Mouse (Mus musculus): ENCODE measurements at regions not wholly inside any gene's neighbourhood (a gene's known extent, or its start where the extent isn't known, plus 50 kb on each side); places are given as distances from the start of the nearest gene placed in this dataset.

- no peak for ATAC-seq (ENCODE audit: poor library complexity, severe bottlenecking)
These were observed 65.9 kb upstream of the P3h2 start for GRCm38 (mm10) chr16:26171441-26171840.

- no peak for ATAC-seq (ENCODE audit: poor library complexity, severe bottlenecking)
These were observed 63.8 kb upstream of the P3h2 start for GRCm38 (mm10) chr16:26169382-26169781.

- no peak for ATAC-seq (ENCODE audit: poor library complexity, severe bottlenecking)
These were observed 62.6 kb upstream of the P3h2 start for GRCm38 (mm10) chr16:26168216-26168615.

- ATAC-seq (ENCODE audit: poor library complexity, severe bottlenecking): no peak
These were observed 58.5 kb upstream of the P3h2 start for GRCm38 (mm10) chr16:26164066-26164465.

GRCm38 (mm10) chr16:26163401-26163800 lies 57.8 kb upstream of the P3h2 start:
- ATAC-seq (ENCODE audit: poor library complexity, severe bottlenecking): no peak

GRCm38 (mm10) chr16:26157606-26158005 lies 52.0 kb upstream of the P3h2 start:
- no peak for ATAC-seq (ENCODE audit: poor library complexity, severe bottlenecking)
